Mouse (Mus musculus) lung, adult 18-20 months (tissue): ENCODE data around the gene Trappc5.

Experiments used
- DNase-seq, 2 experiments: peaks; one replicate each; pipeline ENCODE4 v3.0.0; 2022; ENCODE audit warnings: mixed read lengths in 2 of 2

The Trappc5 gene

DNA sequence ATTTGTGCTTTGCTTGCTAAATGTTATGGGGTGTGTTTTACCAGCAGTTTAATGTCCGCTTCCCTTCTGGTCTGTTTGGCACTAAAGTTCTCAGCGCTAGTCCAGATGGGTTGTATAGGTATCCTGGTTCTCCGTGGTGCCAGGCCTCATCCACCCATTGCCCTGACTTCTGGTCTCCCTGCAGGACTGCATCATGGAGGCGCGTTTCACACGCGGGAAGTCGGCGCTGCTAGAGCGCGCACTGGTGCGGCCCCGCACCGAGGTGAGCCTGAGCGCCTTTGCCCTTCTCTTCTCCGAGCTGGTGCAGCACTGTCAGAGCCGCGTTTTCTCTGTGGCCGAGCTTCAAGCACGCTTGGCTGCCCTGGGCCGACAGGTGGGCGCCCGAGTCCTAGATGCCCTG, 2.7 kb downstream of the Trappc5 start:
- no peak for DNase-seq

DNA sequence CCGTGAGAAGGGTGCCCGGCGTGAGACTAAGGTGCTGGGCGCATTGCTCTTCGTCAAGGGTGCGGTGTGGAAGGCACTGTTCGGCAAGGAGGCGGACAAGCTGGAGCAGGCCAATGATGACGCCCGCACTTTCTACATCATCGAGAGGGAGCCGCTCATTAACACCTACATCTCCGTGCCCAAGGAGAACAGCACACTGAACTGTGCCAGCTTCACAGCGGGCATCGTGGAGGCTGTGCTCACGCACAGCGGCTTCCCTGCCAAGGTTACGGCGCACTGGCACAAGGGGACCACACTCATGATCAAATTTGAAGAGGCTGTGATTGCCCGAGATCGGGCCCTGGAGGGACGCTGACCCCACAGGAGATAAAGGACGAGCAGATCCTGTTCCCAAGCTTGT, 3.1 kb downstream of the Trappc5 start:
- DNase-seq = no peak

DNA sequence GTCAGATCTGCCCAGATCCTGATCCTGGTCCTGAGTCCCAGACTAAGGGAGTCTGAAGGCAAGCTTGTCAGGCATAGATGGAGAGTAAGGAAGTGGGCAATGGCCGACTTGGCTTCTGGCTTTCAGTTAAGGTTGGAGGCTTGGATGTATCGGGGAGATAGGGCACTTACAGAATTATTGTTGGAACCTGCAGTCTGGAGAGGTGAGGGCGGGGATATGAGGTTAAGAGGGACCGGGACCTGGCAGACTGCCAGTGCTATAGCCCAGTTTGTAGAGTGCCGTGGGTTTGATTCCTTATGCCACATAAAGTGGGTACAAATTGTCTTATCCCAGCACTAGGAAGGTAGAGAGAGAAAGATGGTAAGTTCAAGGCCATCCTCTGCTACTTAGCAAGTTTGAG, 3.6 kb downstream of the Trappc5 start:
- DNase-seq = no peak

DNA sequence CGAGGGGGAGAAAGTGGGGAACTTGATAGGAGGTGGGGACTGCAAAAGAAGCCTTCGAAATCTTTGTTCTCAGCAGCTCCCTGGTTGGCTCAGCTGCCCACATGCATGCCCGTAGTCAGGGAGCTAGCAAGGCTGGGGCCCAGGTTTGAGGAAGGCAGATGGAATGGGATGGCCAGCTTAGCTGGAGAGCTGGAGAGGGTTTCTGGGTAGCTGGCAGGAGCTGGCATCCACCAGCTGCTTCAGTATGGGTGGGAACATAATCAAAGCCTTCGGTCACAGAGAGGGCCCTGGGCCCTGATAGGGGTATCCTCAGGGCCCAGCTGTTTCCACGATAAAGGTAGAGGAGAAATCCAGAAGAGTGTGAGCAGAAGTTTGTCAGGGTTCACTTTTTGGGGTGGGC, 6.3 kb downstream of the Trappc5 start:
- DNase-seq = no peak

DNA sequence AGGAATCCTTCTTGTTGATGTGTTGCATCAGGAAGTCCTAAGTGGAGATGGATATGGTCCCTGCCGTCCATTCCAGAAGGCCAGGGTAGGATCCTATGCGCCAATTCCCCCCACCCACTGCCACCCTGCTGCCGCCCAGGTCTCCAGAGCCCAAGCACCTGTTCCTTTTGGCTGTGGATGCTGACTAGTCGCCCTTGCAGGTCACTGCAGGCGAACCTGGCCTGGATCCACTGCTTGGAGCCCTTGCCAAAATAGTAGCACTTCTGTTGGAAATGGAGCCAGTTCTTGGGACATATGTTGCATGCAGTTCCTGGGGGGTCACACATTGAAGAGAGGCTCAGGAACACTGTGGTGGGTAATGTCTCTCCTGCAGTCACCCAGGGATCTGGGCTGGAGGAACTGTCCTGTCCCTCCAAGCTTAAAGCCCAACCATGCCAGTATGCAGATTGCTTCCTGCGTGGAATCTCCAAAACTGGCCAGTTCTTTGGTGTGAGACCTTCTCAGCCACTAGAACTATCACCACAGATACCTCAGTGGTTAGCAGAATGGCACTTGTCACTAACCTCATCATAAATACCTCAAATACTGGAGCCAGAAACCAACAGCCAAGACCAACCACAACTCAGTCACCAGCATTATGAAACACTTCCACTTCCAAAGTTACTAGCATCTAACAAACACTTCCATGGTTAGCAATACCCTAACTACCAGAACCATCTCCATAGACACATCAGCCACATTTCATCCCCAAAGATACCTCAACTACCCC, 7.5 kb downstream of the Trappc5 start:
- DNase-seq = no peak

DNA sequence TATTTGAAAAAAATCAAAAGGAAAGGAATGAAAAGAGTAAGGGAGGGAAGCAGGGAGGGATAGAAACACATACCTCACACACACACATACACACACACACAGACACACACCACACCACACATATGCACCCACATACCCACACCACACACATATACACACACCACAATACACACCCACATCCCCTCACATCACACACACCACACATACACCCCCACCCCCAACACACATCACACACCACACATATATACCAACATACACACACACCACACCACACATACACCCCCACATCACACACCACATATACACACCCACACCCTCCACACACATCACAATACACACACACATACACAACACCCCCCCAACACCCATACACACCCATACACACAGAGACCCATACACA, 8.4 kb downstream of the Trappc5 start:
- no peak for DNase-seq

DNA sequence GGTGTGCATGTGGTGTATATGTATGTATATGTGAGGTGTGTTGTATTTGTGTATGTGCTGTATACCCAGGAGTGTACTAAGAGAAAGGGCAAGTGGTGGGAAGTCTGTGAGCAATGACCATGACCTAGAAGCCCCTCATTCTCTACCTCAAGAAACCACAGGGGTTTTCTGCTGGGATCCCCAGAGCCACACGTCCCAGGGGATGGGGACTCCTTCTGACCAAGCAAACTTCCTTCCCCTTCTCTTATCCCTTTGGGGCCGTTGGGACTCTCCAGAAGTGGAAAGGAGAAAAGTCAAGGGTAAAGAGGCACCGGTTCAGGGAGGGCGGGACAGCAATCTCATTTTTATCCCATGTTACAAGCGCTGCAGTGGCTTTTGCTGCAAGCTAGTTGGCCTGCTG, 9.3 kb downstream of the Trappc5 start:
- no peak for DNase-seq

DNA sequence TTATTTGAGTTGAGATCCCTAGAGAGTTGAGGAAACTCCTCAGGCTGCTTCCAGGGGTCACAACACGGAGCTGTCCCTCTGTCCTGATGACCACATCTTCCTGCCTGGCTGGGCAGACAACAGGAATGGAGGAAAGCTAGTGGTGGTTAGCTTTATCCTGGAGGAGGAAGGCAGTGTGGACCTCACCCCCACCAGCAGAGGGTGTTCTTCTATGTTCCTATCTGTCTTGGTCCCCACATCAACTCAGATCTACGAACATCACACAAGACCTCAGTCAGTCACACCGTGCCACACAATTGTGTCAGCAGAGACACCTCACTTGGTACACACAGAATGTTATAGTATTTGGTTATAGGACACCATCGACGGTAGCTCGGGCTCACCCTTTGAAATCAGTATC, 11.4 kb downstream of the Trappc5 start:
- no peak for DNase-seq

DNA sequence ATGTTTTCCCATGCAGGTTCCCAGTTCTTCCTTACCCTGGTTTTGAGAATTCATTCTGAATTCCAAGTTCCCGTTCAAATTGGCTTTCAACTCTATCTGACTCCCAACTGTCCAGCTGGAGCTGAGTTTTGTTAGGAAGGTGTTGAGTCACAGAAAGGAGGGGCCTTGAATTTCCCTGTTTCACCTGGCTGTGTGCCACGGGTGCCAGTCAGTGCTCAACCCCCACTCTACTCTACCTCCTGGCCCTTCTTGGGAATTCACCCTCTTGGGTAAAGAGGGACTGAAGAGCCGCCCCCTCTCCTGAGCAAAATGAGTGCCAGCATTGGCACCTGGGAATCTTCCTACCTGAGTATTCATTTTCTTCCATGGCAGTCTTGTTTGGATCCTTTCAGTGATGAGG, 14.7 kb downstream of the Trappc5 start:
- peak in 1 of 2 experiments; percentile 36 for DNase-seq

DNA sequence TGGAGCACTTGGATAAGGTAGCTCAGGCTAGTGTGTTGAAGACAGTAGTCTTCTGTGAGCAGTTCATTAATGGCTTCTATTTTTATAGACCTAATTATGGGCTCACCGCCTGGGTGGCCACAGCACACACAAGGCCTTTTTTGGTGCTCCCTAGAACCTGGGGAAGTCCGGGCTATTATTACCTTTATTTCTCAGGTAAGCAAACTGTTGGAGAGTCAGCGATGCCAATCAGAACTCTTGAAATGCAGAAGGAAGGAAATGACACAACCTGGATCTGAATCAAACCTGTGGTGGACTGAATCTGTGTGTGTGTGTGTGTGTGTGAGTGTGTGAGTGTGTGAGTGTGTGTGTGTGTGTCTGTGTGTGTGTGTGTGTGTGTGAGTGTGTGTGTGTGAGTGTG, 18.0 kb downstream of the Trappc5 start, which contains the start of gene Fcer2a:
Gene Fcer2a (minus strand): TSS at position 55 of the 400 bp plus-strand sequence.
- DNase-seq = no peak

DNA sequence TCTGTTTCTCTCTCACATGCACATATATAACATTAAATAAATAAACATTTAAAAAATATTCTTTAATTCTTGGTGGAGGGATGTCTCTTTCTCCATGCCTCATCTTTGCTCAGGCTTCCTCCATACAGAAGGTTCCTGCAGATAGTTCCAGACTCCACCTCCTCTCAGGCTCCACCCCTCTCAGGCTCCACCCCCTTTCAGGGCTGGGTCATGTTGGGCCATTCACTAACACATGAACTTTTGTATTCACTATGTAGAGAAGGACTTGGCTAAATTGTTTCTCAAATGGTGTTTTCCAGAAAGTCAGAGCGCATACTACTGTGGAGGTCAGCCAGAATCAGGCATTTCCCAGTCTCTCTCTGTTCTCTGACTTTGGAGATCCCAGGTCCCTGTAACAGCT, 25.4 kb downstream of the Trappc5 start:
- DNase-seq = no peak

DNA sequence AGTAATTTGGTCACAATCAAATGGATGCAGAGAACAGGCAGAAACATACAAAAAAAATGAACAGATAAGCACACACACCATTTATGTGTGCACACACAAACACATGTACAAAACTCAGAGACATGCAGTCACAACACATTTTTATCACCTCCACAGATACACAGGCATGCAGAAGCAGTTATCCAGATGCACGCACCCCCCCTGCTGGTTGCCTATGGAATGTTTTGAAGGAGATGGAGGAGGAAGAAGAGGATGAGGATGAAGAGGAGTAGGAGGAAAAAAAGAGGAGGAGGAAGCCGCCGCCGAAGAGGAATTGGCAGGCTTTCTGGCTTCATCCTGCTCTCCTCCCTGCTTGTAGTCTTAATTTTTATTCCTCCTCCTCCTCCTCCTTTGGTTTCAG, 29.6 kb downstream of the Trappc5 start:
- no peak for DNase-seq

DNA sequence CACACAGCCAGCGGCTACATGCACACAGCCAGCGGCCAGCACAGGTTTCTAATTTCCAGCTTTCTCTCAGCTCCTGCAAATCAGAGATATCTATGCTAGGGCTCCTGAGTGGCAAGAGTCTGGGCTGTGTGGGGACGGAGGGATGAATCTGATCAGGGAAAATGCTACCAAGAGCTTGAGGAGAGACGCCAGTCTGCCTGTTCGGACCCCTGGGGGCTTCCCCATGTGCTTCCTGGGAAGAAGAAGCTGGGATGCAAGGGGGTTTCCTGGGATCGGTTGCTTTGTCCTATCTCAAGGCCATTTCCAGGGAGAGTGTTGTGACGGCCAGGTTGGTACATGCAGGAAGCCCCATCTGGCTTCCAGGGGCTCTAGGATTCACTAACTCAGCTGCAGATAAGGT, 31.5 kb downstream of the Trappc5 start:
- no peak for DNase-seq

DNA sequence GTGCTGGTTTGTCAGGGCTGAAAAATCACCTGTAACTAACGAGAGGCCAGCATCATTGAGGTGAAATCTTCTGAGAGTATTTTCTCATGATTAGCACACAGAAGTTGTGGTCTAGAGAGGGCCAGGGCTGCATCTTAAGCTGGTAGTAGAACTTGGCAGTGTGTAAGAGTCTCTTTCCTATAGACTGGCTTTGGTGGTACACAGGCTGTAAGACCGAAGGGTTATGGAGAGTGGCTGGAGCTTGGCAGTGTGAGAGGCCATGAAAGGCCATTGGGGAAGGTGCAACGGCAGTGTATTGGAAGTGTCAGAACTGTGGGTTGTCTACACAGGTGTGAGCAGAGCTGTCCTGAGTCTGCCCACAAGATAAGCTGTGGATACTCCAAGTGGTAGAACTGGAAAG, 34.2 kb downstream of the Trappc5 start:
- DNase-seq = no peak

DNA sequence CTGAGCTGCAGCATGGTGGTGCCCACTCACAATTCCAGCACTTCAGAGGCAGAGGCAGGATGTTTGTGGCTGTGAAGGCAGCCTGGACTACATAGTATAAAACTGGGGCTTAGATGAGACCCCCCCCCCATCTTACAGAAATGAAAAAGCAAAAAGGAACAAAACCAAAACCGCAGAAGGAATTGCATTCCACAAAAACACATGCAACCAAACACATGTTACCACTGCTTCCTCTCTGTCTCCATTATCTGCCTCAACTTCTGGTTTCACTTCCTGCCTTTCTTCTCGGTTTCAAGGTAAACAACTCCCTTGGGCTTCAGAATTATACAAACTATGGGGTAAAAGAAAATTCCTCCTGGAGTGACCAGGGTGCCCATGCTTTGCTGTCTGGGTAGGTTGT, 35.5 kb downstream of the Trappc5 start:
- DNase-seq = no peak

DNA sequence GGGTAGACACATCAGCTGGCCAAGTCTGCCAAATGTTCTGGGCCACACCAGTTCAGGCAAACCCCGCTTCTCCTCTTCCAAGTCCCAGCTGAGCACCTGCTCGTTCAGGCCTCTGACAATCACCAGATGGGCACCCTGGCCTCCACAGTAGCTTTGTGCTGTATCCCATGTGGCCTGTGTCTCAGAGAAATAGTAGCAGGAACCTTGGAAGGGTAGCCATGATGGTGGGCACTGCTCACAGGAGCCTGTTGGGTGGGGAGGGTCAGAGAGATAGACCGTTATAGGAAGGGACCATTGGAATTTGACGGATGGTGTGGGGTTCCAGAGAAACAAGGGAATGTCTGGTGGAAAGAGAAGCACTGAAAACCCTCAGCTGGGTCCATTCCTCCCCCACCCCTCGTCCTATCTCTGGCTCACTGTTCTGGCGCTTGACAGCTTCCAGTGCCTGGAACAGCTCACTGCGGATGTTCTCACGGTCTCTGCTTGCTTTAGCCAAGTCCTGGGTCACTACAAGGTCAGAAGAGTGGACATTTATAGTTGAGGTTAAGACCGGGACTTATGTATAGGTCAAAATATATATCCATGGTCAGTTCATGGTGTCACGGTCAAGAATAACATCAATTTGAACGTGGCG, 41.3 kb downstream of the Trappc5 start:
- no peak for DNase-seq

DNA sequence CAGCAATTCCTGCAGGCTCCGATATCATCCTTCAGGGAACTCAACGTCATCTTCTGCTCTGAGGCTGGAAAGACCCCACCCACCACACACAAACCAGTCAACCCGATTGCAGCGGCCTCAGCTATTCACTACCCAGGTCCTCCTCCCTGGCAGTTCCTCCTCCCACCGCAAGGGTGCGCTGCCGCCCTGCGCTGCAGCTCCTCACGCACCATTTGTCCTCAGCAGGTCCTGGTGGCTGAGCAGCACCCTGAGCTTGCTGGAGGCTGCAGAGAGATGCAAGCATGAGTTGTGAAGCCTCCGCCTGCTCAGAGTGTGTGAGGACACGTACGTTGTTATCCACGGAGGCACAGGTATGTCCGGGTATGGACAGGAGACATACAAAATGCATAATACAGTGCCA, 42.5 kb downstream of the Trappc5 start:
- peak; percentile 56 to 66 for DNase-seq

DNA sequence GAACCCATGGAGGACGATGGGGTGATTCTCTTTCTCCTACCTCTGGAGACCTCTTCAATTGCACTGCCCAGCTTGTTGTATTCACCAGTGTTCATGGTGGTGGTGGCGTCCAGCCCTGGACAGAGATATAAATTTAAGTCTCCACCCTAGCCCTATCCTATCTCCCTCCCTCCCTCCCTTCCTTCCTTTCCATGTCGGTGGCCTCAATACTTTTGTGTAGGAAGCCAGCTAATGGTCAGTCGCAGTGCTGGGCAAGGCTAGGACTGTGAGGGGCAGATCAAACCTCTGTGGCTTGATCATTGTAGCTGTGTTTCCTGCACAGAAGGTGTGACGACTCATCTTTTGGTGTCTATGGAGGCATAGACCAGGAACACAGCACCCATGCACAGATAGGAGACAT, 44.5 kb downstream of the Trappc5 start, which contains the start of gene Clec4g:
Gene Clec4g (minus strand): TSS at position 101 of the 400 bp plus-strand sequence.
- no peak for DNase-seq

DNA sequence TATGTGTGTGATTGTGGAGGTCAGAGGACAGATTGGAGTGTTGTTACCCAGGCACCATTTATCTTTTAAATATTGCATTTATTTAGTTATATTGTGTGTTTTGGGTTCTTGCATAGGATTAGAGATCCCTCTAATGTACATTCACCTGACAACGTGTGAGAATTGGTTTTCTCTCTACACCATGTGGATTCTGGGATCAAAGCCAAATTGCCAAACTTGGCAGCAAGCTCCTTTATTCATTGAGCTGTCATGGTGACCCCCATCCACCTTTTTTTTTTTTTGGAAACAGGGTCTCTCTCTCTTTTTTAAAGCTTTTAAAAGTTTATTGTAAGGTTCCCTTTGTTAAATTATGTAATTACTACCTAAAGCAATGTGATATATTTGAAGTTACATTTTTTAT, 44.9 kb downstream of the Trappc5 start:
- no peak for DNase-seq
